Mouse (Mus musculus): ENCODE results near the gene Uhrf1bp1.

DNA sequence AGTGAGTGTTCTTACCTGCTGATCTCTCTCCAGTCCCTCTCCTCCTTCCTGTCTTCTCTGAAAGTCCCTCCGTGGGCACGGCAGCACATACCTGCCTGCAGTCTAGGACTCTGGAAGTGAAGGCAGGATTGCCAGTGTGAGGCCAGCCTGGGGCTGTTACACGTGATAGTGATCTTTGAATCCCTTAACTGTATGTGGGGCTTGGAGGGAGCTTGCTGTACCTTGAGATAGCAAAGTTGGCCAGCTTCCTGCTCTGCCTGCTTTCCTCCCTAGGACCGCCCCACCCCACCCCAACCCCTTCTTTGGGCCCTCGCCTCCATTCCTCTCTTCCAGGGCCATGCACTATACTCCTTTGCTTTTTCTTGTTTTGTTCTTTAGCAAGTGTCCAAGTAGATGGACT lies 18.3 kb downstream of the Uhrf1bp1 start:
- TF ChIP-seq CTCF (IDR thresholded peaks at IDR 0.05; ENCODE audit: borderline replicate concordance, extremely low read depth, insufficient read depth, insufficient read length): no peak
- no peak for TF ChIP-seq POLR2A (IDR thresholded peaks at IDR 0.05; ENCODE audit: borderline replicate concordance, extremely low read depth, insufficient read depth, insufficient read length, poor library complexity, severe bottlenecking)

All from brain, embryonic 14.5 days (tissue).